Mouse (Mus musculus) bone marrow macrophage, adult 2 months (primary cell): ENCODE measurements around the gene Ralbp1.

Source experiments
- CTCF ChIP-seq: IDR thresholded peaks from 2 replicates; pipeline ENCODE4 v1.5.1; 2012; ENCODE audit warnings: low read depth, mild to moderate bottlenecking, low read length, moderate library complexity
- POLR2A ChIP-seq: IDR thresholded peaks from 2 replicates; pipeline ENCODE4 v1.6.1; 2012; ENCODE audit warnings: mild to moderate bottlenecking, low read depth, low read length, borderline replicate concordance

GRCm38 (mm10) chr17:65828951-65829350 lies 56.6 kb downstream of the Ralbp1 start:
- no peak for TF ChIP-seq CTCF
- no peak for TF ChIP-seq POLR2A
